Mouse (Mus musculus) gastrocnemius, postnatal 14 days (tissue): ENCODE data around the gene 6820408C15Rik. TPM values are rescaled to one million over a fixed set of nuclear protein-coding genes. Genes with fewer than 3 reads are reported as not detected.

ENCODE experiments used
- DNase-seq: peaks from one replicate; pipeline ENCODE4 v3.0.0; 2021; ENCODE audit warnings: mixed read lengths
- intact Hi-C: fragments of 180-260 bp; cut with DNase I; formaldehyde crosslinking; loops from one replicate; pipeline ENCODE4 v1.15.1; 2025; ENCODE audit warnings: low total_unique reads
- long read RNA-seq, 2 experiments: library from polyadenylated mRNA; stranded (forward); transcript quantifications; one replicate each; pipeline ENCODE4 v2.0.0; 2021
- total RNA-seq, 2 experiments: library from RNA; stranded (reverse); gene quantifications; 2 replicates each; pipeline ENCODE4 v1.2.3; 2021

6820408C15Rik gene
- not detected for total RNA-seq
- long read RNA-seq, experiment 1 = 0 reads
- long read RNA-seq, experiment 2 = 0 reads

DNA sequence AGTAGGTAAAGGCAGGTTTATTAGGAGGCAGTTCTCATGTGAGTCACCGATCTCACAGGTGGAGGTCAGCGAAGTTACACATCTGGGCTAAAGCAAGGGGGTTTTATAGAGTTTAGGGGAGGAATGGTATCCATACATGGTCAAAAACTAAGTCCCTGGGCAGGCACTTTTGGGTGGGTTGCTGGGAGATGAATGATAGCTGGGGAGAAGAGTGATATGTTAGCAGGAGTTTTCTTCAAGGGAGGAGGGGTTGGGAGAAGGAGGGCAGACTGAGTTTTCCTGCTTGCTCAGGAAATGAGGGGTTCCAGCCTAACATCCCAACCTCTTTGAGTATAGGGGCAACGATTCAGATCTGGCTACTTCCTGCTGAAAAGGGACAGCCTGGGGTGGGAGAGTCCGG lies at the start of gene 6820408C15Rik:
Gene 6820408C15Rik (plus strand): TSS at position 301 of the 400 bp plus-strand sequence.
- intact Hi-C loops = no loop called here
- no peak for DNase-seq

DNA sequence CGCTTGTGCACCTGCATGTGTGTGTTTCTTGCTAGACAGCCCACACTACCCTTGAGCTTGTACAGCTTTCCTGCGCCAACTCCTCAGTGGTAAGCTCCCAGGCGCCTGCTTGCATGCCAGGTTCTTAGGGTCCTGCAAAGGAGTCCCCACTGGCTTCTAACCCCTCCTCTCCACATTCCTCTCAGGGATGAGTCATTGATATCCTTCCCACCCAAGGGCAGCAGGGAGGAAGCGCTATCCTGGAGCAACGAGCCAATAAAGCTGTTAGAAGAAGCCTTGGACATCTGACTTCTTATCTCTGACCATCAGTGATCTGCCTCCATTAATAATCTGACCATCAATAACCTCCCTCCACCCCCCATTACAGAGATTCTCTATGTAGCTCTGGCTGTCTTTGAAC lies 47.5 kb upstream of the 6820408C15Rik start:
- intact Hi-C loops = no loop called here
- DNase-seq = no peak

DNA sequence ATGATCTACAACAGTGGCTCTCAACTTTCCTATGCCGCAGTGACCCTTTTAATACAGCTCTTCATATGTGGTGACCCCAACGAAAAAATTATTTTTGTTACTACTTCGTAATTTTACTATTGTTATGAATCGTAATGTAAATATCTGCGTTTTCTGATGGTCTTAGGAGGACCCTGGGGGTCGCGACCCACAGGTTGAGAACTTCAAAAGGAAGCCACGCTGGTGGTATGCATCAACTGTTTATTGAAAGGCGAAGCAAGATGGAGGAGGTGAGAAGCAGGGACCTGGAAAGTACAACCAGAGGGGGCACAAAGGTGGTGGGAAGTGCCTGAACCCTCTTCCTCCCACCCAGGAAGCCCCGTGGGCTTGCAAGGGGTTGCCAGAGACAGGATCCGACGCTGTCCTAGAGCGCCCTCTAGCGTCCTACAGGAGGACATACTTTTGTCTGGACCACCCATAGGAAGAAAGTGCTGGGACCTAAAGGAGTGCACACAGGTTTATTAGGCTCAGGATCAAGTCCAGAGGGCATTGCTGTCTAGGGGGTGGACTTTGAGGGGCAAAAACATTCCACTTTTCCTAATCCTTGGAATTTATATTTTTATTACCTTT lies 46.8 kb upstream of the 6820408C15Rik start:
- intact Hi-C loops = no loop called here
- peak; percentile 32 for DNase-seq

DNA sequence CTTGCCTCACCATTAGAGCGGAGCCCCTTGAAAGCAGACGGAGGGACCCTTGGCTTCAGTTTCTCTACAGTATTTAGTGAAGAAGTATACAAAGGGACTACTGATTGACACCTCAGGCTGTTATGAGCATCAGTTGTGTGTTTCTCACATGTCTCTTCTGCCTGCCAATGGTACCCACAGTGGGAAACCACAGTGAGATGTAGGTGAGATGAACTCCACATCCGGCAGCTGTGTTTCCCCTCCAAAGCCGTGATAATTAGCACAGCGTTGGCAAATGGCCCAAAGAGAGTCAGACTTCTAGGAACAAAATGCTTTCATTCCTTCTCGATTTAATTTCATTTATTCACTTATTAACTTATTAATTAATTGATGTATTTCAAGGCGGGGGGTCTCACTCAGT lies 43.3 kb upstream of the 6820408C15Rik start:
- intact Hi-C loops = no loop called here
- DNase-seq = no peak

- intact Hi-C loops = no loop called here
- DNase-seq = no peak
These were observed 42.7 kb upstream of the 6820408C15Rik start for GRCm38 (mm10) chr2:152372661-152373060.

- intact Hi-C loops = no loop called here
- DNase-seq = no peak
These were observed 41.8 kb upstream of the 6820408C15Rik start for GRCm38 (mm10) chr2:152373547-152373946.

DNA sequence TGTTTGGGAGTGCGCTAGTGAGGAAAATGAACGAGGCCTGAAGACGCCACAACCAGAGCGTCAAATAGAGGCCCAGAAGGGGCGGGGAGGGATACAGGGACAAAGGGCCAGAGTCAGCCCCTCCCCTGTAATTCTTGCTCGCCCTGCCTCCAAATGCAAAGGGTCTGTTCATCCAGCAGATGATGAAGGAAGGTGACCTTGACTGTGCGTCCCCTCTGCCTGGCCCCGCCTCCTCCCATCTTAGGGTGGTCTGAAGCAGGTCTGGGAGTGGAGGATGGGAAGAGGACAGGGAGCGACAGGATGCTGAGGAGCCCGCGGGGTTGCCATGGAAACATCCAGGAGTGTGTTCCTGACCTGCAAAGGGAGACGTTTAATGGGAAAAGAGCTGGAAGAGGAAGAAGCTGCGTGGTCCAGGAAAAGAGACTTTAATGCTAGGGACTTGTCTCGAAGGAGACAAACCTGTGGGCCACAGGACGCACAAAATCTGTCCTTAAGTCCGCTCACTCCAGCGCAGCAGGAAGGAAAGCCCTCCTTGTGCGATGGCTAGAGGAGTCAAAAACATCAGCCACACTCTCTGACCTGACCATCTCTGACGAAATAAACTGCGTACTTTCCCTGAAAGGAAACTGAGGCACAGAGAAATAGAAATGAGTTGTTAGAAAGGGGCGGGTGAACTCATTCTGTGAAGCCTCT lies 39.6 kb upstream of the 6820408C15Rik start:
- intact Hi-C loops = no loop called here
- DNase-seq = no peak

DNA sequence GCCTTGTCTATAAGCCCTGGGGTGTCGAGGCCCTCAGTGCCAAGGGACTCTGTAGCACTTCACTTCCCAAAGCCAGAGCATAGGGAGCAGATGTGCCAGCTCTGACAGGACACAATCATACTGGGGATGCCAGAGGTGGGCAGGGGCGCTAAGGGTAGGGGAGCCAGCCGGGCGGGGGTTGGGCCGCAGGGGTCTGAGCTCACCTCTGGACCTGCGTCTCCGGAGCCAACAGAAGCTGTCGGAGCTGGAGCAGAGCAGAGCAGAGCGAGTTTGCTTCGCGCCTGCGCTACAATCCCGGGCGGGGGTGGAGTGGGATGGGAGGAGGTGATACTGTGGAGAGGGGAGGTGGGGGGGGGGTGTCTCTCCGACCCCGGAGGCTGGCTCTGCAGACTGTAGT lies 39.0 kb upstream of the 6820408C15Rik start, which contains the start of gene Nrsn2:
Gene Nrsn2 (minus strand): TSS at position 294 of the 397 bp plus-strand sequence.
- no peak for DNase-seq
- intact Hi-C loops = no loop called here

- intact Hi-C loops = no loop called here
- DNase-seq = no peak
These were observed 31.2 kb upstream of the 6820408C15Rik start for GRCm38 (mm10) chr2:152384191-152384590.

GRCm38 (mm10) chr2:152392786-152393185 lies 22.6 kb upstream of the 6820408C15Rik start:
- no peak for DNase-seq
- intact Hi-C loops = loop anchor here (2.0 kb wide), 1 partner anchor 44 kb away; no protein-coding TSS in a partner anchor

GRCm38 (mm10) chr2:152393225-152394017 lies 22.0 kb upstream of the 6820408C15Rik start:
- no peak for DNase-seq
- intact Hi-C loops = loop anchor here (2.0 kb wide), 1 partner anchor 43 kb away; no protein-coding TSS in a partner anchor

DNA sequence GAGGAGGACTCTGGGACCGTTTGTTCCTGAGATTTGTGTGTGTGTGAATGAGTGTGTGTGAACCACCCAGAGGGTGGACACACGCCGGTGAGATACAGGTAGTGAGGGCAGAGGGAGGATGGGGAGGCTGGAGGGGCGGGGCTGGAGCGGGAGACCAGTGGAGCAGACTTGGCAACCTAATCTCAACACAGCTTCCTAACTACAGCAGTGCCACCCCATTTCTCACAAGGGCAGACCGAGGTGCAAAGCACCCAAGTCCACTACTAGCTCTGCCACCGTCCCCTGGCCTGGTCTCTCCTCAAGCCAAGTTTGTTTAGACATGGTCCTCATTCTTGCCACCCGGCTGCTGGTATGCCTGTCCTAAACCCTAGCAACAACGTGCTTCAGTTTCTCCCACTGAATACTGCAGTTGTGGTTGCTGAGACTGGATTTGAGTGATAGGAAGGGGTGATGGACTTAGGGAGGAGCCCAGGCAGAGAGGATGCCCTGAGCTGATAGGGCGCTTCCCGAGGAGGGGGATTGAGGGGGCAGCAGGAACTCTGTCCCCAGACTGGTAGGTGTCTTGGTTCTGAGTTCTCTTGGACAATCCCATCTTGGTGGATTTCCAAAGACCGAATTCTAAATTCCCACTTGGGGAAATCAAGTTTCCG lies 20.0 kb upstream of the 6820408C15Rik start:
- no peak for DNase-seq
- intact Hi-C loops = no loop called here

DNA sequence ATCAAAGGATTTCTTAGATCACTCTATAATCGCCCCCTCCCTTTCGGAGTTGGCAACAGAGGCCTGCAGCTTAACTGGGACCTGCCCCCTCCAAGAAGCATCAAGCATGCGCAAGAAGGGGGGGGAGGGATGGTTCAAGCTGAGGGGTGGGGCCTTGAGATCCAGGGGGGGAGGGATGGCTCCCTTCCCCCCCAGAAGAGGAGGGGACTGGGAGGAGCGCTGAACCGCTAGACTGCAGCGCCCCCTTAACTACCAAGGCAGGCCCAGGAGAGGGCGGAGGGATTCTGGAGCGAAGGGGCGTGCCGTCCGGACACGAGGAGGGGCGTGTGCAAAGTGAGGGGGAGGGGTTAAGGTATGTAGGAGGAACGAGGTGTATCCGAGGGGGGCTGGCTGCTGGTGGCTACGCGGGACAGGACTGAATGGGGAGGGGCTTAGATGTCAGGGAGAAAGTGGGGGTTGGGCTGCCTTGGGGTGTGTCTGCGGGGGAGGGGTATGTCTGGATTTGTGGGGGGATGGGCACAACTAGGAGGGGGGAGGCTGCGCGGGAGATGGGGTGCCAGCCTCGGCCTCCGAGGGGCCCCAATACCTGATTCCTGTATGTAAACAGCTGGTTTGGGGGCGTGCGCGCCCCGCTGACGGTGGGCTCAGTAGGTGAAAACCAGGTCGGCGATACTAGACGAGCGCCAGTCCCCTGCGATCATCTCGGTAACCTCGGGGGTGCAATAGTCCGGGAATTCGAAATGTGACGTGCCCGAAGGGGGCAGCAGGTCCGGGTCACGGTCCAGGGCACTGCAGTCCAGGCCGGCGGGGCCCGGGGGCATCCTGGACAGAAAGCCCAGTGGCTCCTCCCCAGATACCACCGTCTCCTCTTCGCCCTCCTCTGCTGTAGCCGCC lies 19.0 kb upstream of the 6820408C15Rik start:
- intact Hi-C loops = no loop called here

GRCm38 (mm10) chr2:152397004-152397589 lies 18.3 kb upstream of the 6820408C15Rik start:
- intact Hi-C loops = no loop called here

More for the DNA sequence above, 19.0 kb upstream of the 6820408C15Rik start:
- DNase-seq = peak; percentile 87

GRCm38 (mm10) chr2:152397680-152398435 lies 17.5 kb upstream of the 6820408C15Rik start, which contains the start of gene Sox12:
Gene Sox12 (minus strand): TSS chr2:152398063.
- peak; percentile 97 for DNase-seq
- intact Hi-C loops = no loop called here

More at GRCm38 (mm10) chr2:152397004-152397589, 18.3 kb upstream of the 6820408C15Rik start:
- DNase-seq = peak; percentile 87

DNA sequence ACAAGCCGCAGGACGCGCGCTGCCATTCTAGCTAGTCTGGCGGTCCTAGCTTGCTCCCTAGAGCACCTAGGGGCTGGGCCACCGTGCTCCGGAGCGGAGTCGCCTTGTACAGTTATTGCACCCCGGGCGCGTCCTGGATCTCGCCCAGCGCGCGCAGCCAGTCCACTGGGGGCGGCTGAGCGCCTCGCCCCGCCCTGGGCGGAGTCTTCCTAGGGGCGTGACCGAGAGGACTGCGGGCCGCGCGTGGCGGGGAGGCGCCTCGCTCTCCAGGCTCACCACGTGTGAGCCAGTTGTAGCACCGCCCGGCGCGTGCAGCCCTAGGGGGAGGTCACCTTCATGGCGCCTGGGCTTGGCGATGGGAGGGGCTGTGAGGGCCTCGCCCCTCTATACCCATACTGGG lies 16.7 kb upstream of the 6820408C15Rik start:
- peak; percentile 95 for DNase-seq
- intact Hi-C loops = no loop called here

DNA sequence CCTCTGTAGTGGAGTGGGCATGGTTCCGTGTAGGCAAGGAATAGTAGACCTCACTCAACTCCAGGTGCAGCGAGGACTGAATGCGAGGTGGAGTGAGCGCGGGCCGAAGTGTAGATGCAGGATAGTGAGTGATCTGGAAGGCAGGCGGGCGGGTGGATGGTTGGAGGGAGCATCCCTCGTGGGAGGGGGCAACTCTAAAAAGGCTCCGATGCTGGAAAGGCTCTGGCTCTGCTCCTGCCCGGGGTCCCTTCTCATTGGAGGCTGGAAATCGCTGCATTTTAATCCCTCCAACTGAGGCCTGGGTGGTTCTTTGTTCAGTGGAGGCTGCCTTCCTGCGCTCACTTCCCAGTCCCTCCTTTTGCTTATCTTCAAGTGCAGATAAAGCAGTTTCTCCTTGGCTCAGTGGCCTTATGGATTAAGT lies 16.3 kb upstream of the 6820408C15Rik start:
- intact Hi-C loops = no loop called here
- no peak for DNase-seq
